Mouse (Mus musculus) forebrain, embryonic 13.5 days (tissue): ENCODE results near the gene Akirin1. TPM values are rescaled to one million over a fixed set of nuclear protein-coding genes. Genes with fewer than 3 reads are reported as not detected.

ENCODE experiments used
- ATAC-seq: fragments of 200-750 bp; cut with Nextera tagmentation; 2 replicates; pipeline ENCODE4 v1.8.0; 2017
- H3K27ac ChIP-seq: fragments of 300-500 bp; sonication (generic); 2 replicates; pipeline ENCODE4 v1.5.1; 2015; ENCODE audit warnings: inconsistent platforms, mild to moderate bottlenecking, moderate library complexity
- H3K27me3 ChIP-seq: fragments of 300-500 bp; sonication (generic); 2 replicates; pipeline ENCODE4 v1.6.1; 2015; ENCODE audit warnings: mild to moderate bottlenecking, inconsistent platforms
- H3K36me3 ChIP-seq: fragments of 300-500 bp; sonication (generic); 2 replicates; pipeline ENCODE4 v1.6.1; 2015; ENCODE audit warnings: mild to moderate bottlenecking, inconsistent platforms; ENCODE audit not compliant: poor library complexity, severe bottlenecking
- H3K4me1 ChIP-seq: fragments of 300-500 bp; sonication (generic); 2 replicates; pipeline ENCODE4 v1.6.1; 2015; ENCODE audit warnings: inconsistent platforms
- H3K4me2 ChIP-seq: fragments of 300-500 bp; sonication (generic); 2 replicates; pipeline ENCODE4 v1.6.1; 2015; ENCODE audit warnings: inconsistent platforms, mild to moderate bottlenecking, moderate library complexity
- H3K4me3 ChIP-seq: fragments of 300-500 bp; sonication (generic); 2 replicates; pipeline ENCODE4 v1.5.1; 2015; ENCODE audit warnings: mild to moderate bottlenecking, inconsistent platforms
- H3K9ac ChIP-seq: fragments of 300-500 bp; sonication (generic); 2 replicates; pipeline ENCODE4 v1.6.1; 2015; ENCODE audit warnings: mild to moderate bottlenecking, inconsistent platforms
- H3K9me3 ChIP-seq: fragments of 300-500 bp; sonication (generic); replicated peaks from 2 replicates; pipeline ENCODE4 v1.6.1; 2016; ENCODE audit warnings: inconsistent platforms
- WGBS: fragments of 180-500 bp; shearing (Covaris S2); methylation state at CpG from one replicate; pipeline ENCODE4 v1.1.7; 2015; 5-methylcytosine and 5-hydroxymethylcytosine counted together
- polyA plus RNA-seq: library from polyadenylated mRNA; unstranded; fragments of >200 nt; fragmentation: Nextera tagmentation; extraction: Ambion mirVana; gene quantifications from 2 replicates; pipeline ENCODE4 v1.2.1, GENCODE M21; 2015

Akirin1 gene
- polyA plus RNA-seq, 1 experiment from 2014 or later = 74.6 TPM

DNA sequence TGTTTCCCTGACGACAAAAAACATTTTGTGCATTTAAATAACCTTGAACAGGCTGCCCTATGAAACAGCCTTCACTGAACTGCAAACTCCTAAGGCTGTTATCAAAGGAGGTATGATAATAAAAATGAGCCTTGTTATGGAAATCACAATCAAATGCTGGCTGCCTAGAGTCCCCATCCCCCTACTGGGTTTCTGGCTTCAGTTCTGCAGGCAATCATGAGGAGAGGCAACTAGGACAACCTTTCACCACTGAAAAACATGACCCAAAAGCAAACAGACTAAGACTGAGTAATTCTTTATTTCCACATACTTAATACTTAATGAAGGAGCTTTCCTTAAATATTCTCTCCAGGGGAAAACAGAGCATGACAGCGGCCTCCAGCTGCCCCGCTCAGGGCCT, 37.7 kb downstream of the Akirin1 start:
- peaks cover 8% of the 10 kb centered on the region for H3K4me1 ChIP-seq
- H3K4me3 ChIP-seq = no peak overlapping the region
- H3K27me3 ChIP-seq = no peaks in the 10 kb centered on the region
- no peaks in the 10 kb centered on the region for H3K9me3 ChIP-seq
- no peak for ATAC-seq
- H3K9ac ChIP-seq = no peak overlapping the region
- H3K27ac ChIP-seq = no peak overlapping the region
- WGBS = 85% methylated on average over 3 of the region's 3 CpGs
- peaks cover 39% of the 10 kb centered on the region for H3K36me3 ChIP-seq
- H3K4me2 ChIP-seq = no peak overlapping the region

DNA sequence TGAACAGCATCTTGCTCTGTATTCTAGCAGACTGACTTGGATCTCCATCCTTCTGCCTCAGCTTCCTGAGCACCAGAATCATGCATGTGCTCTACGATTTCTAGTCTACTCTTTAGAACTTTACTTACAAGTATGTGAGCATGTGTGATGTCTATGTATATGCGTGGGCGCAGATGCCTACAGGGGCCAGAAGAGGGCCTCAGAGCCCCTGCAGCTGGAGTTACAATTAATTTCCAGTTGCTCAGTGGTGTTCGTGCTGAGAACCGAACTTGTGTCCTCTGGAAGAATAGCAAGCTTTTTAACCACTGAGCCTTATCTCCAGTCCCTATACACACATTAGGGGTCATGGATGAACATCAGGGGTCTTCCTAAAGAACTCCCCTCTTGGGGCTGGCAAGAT, 42.8 kb downstream of the Akirin1 start:
- no peak for ATAC-seq
- Histone ChIP-seq H3K9ac (no peak overlapping the region), H3K36me3 (peaks cover 10% of the 10 kb centered on the region), H3K27ac (no peak overlapping the region), H3K4me1 (no peaks in the 10 kb centered on the region), H3K4me3 (no peak overlapping the region), H3K27me3 (no peaks in the 10 kb centered on the region), H3K9me3 (no peaks in the 10 kb centered on the region), H3K4me2 (no peak overlapping the region)
- 92% methylated on average over 5 of the region's 5 CpGs for WGBS

DNA sequence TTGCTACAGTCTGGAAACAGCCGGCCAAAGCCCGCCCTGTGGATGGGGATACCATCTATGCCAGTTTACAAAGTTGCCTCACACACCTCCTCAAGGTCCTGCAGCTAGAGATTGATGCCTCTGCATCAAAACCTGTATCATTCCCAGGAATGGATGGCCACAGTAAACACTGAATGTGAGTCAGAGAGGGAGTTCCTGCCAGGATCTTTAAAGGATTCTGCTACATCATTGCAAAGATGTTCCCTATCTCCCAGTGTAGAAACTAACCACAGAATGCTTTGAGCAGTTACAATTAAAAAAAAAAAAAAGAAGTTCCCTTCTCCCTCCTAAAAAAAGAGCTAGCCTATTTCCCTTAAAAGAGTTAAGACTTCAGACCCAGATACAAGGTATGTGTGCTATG, 44.8 kb downstream of the Akirin1 start:
- Histone ChIP-seq H3K4me1 (no peaks in the 10 kb centered on the region), H3K4me2 (no peak overlapping the region), H3K4me3 (no peak overlapping the region), H3K36me3 (no peaks in the 10 kb centered on the region), H3K9ac (no peak overlapping the region), H3K27me3 (no peaks in the 10 kb centered on the region), H3K9me3 (no peaks in the 10 kb centered on the region), H3K27ac (no peak overlapping the region)
- 90% methylated on average over 2 of the region's 2 CpGs for WGBS
- ATAC-seq = no peak

DNA sequence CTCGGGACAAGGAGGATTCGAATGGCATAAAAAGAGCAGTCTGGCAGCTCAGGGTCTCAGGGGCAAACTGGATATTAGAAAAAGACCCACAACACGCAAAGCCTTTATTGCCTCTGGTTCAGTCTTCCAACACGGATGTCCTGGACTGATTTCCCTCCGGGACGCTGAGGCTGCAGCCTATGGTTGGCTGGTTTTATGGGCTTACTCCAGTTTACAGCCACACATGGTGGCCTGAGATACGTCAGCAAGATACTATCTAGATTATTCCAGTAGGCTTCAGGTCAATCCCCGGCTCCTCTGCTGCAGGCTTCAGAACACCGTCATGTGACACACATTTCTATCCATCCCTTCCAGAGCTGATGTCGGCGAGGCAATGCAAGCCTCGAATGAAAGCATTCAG, 56.8 kb downstream of the Akirin1 start:
- no peak overlapping the region for H3K9ac ChIP-seq
- no peak overlapping the region for H3K27ac ChIP-seq
- ATAC-seq = no peak
- no peak overlapping the region for H3K4me3 ChIP-seq
- no peaks in the 10 kb centered on the region for H3K27me3 ChIP-seq
- H3K4me1 ChIP-seq = no peaks in the 10 kb centered on the region
- WGBS = 88% methylated on average over 12 of the region's 12 CpGs
- H3K36me3 ChIP-seq = no peaks in the 10 kb centered on the region
- H3K9me3 ChIP-seq = no peaks in the 10 kb centered on the region
- no peak overlapping the region for H3K4me2 ChIP-seq

DNA sequence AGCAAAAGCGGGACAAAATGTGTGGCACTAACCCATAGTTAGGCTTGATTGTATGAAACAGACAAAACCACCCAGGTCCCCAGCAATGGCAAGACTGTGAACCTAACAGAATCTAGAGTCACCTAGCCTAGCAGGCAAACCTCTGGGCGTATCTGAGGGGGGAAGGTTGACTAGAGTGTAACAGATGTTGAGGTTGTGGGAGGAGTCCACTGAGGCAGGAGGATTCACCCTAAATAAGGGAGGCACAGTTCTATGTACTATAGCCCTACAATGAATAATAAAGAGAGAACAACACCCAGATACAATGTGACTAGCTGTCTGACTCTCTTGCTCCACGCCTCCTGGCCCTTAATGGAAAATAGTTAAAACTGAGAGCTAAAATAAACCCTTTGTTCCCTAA, 58.1 kb downstream of the Akirin1 start:
- Histone ChIP-seq H3K4me1 (peaks cover 4% of the 10 kb centered on the region), H3K36me3 (no peaks in the 10 kb centered on the region), H3K4me3 (no peak overlapping the region), H3K9ac (no peak overlapping the region), H3K27ac (no peak overlapping the region), H3K4me2 (no peak overlapping the region), H3K9me3 (no peaks in the 10 kb centered on the region), H3K27me3 (no peaks in the 10 kb centered on the region)
- no peak for ATAC-seq
- 84% methylated on average over 3 of the region's 3 CpGs for WGBS

DNA sequence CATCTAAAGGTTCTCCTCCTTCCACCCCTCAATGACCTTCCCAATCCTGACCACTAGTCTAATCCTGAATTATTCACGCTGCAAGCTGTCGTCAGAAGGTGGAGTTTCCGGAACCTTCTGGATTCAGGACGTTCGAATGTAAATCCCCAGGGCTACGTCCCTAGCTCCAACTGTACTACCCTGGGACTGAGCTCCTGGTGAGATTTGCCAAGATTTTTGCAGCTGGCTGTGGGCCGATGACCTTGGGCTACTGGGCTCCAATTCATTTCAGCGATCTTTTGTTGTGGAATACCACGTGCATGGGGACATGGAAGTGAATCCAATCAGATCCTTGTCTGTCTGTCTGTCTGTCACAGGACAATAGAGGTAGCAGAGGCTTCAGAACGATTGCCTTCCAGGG, 59.8 kb downstream of the Akirin1 start:
- H3K9ac ChIP-seq = no peak overlapping the region
- no peak overlapping the region for H3K4me2 ChIP-seq
- H3K36me3 ChIP-seq = no peaks in the 10 kb centered on the region
- H3K27ac ChIP-seq = no peak overlapping the region
- no peak overlapping the region for H3K4me3 ChIP-seq
- H3K27me3 ChIP-seq = no peaks in the 10 kb centered on the region
- ATAC-seq = no peak
- 85% methylated on average over 10 of the region's 10 CpGs for WGBS
- H3K4me1 ChIP-seq = peaks cover 15% of the 10 kb centered on the region
- no peaks in the 10 kb centered on the region for H3K9me3 ChIP-seq

DNA sequence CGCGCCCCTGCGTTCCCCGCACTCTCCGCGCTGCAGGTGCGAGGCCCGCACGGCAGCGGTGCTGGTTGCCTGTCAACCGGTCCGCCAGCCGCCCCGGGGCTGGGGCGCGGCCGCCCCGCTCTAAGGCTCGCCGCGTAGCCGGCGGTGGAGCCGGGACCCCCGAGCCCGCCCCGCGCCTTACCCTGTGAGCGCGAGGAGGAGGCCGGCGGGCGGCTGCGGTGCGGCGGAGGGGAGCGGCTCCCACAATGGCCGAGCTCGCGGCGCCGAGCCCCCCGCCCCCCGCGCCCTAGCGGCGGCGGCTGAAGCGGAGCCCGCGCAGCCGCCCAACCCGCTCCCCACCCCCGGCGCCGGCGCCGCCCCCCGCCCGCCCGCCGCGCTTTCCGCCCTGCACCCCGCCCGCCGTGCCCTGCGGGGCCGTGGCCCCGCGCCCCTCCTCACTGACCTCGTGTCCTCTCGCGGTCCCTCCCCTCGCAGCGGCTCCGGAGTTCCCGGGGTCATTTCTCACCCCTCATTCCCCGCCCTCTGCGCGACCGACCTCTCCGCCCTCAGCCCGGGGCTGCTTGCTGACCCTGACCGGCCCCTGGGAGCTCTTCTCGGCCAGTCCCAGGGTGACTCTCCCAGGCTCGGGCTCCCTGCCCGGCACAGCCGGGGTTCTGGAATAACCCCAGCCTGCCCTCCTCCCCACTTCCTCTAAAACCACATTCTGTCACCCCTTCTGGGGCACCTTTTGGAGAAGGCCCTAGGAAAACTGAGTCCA, 62.9 kb downstream of the Akirin1 start:
- H3K4me2 ChIP-seq = peak overlapping the region; percentile 95
- no peaks in the 10 kb centered on the region for H3K27me3 ChIP-seq
- under 1% methylated on average over 21 of the region's 89 CpGs for WGBS
- peaks cover 18% of the 10 kb centered on the region for H3K36me3 ChIP-seq
- H3K9ac ChIP-seq = peak overlapping the region; percentile 94
- peak overlapping the region; percentile 90 for H3K27ac ChIP-seq
- H3K4me1 ChIP-seq = peaks cover 24% of the 10 kb centered on the region
- peak; percentile 66 for ATAC-seq
- H3K4me3 ChIP-seq = peak overlapping the region; percentile 85
- no peaks in the 10 kb centered on the region for H3K9me3 ChIP-seq

DNA sequence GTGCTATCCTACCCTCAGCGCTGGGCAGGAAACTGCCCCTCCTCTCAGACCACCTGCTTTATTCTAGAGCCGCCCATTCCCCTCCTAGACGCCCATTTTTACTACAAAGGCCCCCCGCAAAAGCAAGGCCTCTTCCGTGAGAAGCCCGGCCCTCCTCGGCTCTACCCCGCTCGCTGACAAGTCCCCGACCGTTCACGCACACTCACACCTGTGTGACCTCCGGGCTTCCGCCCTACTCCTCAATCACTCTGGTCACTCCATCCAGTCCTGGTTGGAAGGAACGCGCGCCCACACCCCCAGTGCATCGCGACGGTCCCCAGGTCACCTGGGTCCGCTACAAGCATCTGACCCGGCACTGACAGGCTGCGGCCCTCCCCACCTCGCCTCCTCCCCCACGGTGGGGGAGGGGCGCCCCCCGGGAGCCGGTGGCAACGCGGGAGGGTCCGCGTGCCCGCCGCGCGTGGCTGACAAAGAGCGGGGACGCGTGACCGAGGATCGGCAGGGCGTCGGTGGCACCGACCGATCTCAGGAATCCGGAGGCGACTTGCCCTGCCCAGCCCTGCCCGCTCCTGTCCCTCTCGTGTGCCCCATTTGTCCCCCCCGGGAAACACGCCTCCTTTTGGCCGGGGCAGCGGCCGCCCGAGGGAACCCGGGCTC, 63.6 kb downstream of the Akirin1 start:
- Histone ChIP-seq H3K4me3 (peak overlapping the region; percentile 85), H3K9me3 (no peaks in the 10 kb centered on the region), H3K9ac (peak overlapping the region; percentile 94), H3K4me1 (peaks cover 25% of the 10 kb centered on the region), H3K4me2 (peak overlapping the region; percentile 95), H3K36me3 (peaks cover 24% of the 10 kb centered on the region), H3K27me3 (no peaks in the 10 kb centered on the region), H3K27ac (peak overlapping the region; percentile 90)
- ATAC-seq = peak; percentile 48
- 1% methylated on average over 30 of the region's 56 CpGs for WGBS

DNA sequence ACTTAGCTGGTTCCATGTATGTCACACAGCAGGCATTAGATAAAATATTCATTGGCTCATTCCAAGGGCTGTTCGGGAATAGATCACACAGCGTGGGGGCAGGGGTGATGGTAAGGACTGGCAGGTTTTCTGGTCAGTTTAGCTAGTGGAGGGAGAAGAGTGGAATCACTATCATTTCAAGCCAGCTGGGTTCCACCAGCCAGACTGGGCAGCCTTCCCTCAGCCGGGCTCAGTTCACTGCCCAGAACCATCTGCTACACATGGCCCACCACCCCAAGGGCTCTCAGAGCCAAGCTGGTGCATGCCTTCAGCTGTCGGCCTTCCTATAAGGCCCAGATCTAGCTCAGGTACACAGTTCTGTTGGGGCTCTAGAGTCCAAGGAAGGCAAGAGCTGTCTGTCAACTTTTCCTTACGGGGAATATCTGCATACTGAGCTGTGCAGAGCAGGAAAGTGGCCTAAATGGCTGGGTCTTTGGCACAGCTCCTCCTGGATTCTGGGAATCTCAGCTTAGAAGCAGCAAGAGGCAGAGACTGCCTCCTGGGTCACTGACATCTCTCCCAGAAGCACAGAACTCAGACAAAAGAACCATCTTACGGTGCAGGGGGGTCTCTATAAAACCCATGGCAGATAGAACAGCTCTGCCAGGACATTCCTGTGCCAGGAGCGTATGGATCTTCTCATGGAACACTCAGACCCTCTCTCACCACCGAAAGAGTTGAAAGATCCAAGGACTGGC, 64.5 kb downstream of the Akirin1 start:
- H3K4me1 ChIP-seq = peaks cover 32% of the 10 kb centered on the region
- peak; percentile 46 for ATAC-seq
- H3K27me3 ChIP-seq = no peaks in the 10 kb centered on the region
- peak overlapping the region; percentile 90 for H3K27ac ChIP-seq
- peak overlapping the region; percentile 94 for H3K9ac ChIP-seq
- peak overlapping the region; percentile 85 for H3K4me3 ChIP-seq
- H3K36me3 ChIP-seq = peaks cover 31% of the 10 kb centered on the region
- 47% methylated on average over 8 of the region's 8 CpGs for WGBS
- no peaks in the 10 kb centered on the region for H3K9me3 ChIP-seq
- peak overlapping the region; percentile 95 for H3K4me2 ChIP-seq

DNA sequence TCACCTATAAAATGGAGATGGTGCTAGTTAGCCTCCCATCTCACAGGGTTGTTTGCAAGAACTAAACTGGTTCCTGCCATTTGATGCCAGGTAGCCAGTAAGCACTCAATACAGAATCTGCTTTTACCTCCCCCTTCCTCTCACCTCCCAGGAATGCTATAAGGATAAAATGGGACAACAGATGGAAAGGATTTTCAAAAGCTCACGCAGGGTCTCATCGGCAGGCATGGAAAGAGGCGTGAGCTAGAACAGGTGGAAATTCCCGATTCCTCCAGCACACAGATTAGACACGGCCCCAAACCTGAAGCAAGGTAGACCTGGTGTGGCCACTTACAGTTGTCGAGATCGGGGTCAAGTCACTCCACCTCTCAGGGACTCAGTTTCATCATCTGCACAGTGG, 65.1 kb downstream of the Akirin1 start:
- Histone ChIP-seq H3K36me3 (peaks cover 37% of the 10 kb centered on the region), H3K4me3 (peak overlapping the region; percentile 85), H3K4me1 (peaks cover 32% of the 10 kb centered on the region), H3K27ac (no peak overlapping the region), H3K9me3 (no peaks in the 10 kb centered on the region), H3K9ac (0 out of 2 replicates have a peak overlapping the region, but pooled peaks have one; percentile 0), H3K4me2 (peak overlapping the region; percentile 95), H3K27me3 (no peaks in the 10 kb centered on the region)
- 81% methylated on average over 7 of the region's 7 CpGs for WGBS
- ATAC-seq = no peak
